Mouse (Mus musculus) heart, adult 11 months (tissue): ENCODE measurements around the gene Pilra.
A peak's percentile ranks its signal among the peaks of the same experiment; 100 is the strongest.

ENCODE experiments used
- DNase-seq: peaks from one replicate; pipeline ENCODE4 v3.0.0; 2022

Gene Pilra

GRCm38 (mm10) chr5:137777267-137777845, 58.7 kb downstream of the Pilra start:
- DNase-seq = peak; percentile 86

DNA sequence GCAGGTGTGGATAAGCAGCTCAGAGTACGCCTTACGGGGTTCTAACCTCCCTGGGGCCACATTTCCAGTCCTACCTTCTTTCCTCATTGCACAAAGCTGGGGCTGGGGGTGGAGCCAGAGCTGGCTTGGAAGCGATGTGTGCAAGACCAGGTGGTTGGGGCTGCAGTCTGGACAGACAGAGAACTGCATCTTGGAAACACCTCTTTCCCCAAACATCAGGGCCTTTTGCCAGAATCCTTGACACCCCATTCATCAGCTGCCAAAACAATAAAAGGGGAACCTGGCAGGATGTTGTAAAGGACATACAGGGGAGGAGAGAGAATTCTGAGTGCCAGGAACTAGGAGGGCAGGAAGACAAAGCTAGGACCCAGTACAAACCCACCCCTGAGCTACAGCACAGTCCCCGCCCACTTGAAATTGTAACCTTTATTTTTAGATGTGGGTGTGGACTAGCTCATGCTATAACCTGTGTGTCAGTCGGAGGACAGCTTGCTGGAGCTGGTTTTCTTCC, 59.6 kb downstream of the Pilra start:
- DNase-seq = peak; percentile 95

DNA sequence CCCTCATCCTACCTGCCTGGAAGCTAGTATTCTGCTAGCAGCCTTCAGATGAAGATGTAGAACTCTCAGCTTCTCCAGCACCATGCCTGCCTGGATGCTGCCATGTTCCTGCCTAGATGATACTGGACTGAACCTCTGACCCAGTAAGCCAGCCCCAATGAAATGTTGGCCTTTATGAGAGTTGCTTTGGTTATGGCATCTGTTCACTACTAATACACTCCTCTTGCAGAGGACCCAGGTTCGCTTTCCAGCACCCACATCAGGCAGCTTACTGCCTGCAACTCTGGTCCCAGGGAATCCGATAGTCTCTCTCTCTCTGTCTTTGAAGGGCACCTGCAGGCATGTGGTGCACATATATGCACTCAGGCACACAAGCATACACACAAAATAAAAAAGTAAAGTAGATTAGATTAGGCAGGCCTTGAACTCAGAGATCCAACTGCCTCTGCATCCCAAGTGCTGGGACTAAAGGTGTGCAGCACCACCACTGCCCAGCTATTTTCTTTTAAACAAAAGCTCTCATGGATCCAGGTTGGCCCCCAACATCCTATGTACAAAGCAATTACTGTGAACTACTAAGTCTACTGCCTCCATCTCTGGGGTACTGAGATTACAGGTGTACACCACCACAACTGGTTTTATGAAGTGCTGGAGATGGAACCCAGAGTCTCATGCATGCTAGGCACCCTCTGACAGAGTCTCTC, 60.3 kb downstream of the Pilra start:
- DNase-seq = peak; percentile 79

DNA sequence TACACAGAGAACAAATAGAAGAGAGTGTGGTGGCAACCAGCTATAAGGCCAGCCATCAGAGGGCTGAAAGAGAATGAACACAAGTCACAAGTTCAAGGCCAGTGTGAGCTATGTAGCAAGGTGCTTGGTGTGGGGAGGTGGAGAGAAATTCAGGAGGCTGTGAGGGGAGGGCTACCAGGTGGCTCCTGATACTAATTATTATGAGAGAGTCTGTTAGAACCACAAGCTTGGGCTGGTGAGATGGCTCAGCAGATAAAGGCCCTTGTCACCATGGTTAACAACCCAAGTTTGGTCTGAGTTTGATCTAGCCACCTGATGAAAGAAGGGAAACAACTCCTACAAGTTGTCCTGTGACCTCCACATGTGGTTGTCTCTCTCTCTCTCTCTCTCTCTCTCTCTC, 63.3 kb downstream of the Pilra start:
- DNase-seq = no peak
